Mouse (Mus musculus): ENCODE measurements around the gene Tfap4.

GRCm38 (mm10) chr16:4537616-4538358 is 21.9 kb downstream of the Tfap4 start:
- TF ChIP-seq CTCF (IDR thresholded peaks at IDR 0.05; ENCODE audit: extremely low read depth, insufficient read length, insufficient replicate concordance, low read depth, low read length) (no peak), POLR2A (IDR thresholded peaks at IDR 0.05; ENCODE audit: low read depth, low read length) (no peak)
